Mouse (Mus musculus) heart, adult 2 months (tissue): Measurements from ENCODE around the gene 5730409E04Rik. TPM values are rescaled to one million over a fixed set of nuclear protein-coding genes. Genes with fewer than 3 reads are reported as not detected.

ENCODE experiments used
- DNase-seq, 2 experiments: peaks; one replicate each; pipeline ENCODE4 v3.0.0; 2021
- H3K27ac ChIP-seq: fragments of 200-600 bp; 2 replicates; pipeline ENCODE4 v1.8.1; 2022
- H3K27me3 ChIP-seq: fragments of 200-500 bp; 2 replicates; pipeline ENCODE4 v1.6.1; 2012; ENCODE audit warnings: mild to moderate bottlenecking, low read length, inconsistent platforms, mixed read lengths; ENCODE audit not compliant: control insufficient read depth, insufficient read depth
- H3K36me3 ChIP-seq: fragments of 200-500 bp; 2 replicates; pipeline ENCODE4 v1.6.1; 2012; ENCODE audit warnings: low read length, inconsistent platforms; ENCODE audit not compliant: control insufficient read depth, insufficient read depth
- H3K4me1 ChIP-seq: fragments of 200-500 bp; 2 replicates; pipeline ENCODE4 v1.6.1; 2011; ENCODE audit warnings: low read length; ENCODE audit not compliant: control insufficient read depth, insufficient read depth
- H3K4me3 ChIP-seq: fragments of 200-600 bp; 2 replicates; pipeline ENCODE4 v1.8.1; 2022
- H3K79me2 ChIP-seq: fragments of 200-500 bp; replicated peaks from 2 replicates; pipeline ENCODE4 v1.6.1; 2012; ENCODE audit warnings: mild to moderate bottlenecking, inconsistent platforms, low read length, moderate library complexity, mixed read lengths; ENCODE audit not compliant: control insufficient read depth, insufficient read depth
- H3K9ac ChIP-seq: fragments of 200-500 bp; 2 replicates; pipeline ENCODE4 v1.6.1; 2012; ENCODE audit warnings: low read depth, mild to moderate bottlenecking, control low read depth, inconsistent platforms, low read length, mixed read lengths
- CTCF ChIP-seq: fragments of 200-600 bp; IDR thresholded peaks from 2 replicates; pipeline ENCODE4 v1.8.1; 2022; ENCODE audit warnings: antibody characterized with exemption, mild to moderate bottlenecking, moderate library complexity
- EP300 ChIP-seq: fragments of 200-500 bp; IDR thresholded peaks from 2 replicates; pipeline ENCODE4 v1.6.1; 2011; ENCODE audit warnings: low read depth, low read length, control low read depth; ENCODE audit not compliant: insufficient read depth
- POLR2A ChIP-seq: fragments of 200-500 bp; IDR thresholded peaks from 2 replicates; pipeline ENCODE4 v1.6.1; 2011; ENCODE audit warnings: mild to moderate bottlenecking, low read depth, low read length, control low read depth; ENCODE audit not compliant: insufficient read depth
- WGBS: fragments of 180-500 bp; shearing (Covaris S2); methylation state at CpG from one replicate; pipeline ENCODE4 v1.1.7; 2018; 5-methylcytosine and 5-hydroxymethylcytosine counted together
- intact Hi-C: fragments of 180-260 bp; cut with DNase I; formaldehyde crosslinking; loops from one replicate; pipeline ENCODE4 v1.15.1; 2025
- long read RNA-seq: library from polyadenylated mRNA; stranded (forward); transcript quantifications from one replicate; pipeline ENCODE4 v2.0.0, GENCODE M21; 2021
- polyA plus RNA-seq: library from polyadenylated mRNA; depleted of rRNA; stranded (reverse); fragments of >200 nt; gene quantifications from 2 replicates; pipeline ENCODE4 v1.2.3, GENCODE M21; 2012; rRNA removed
- total RNA-seq, 2 experiments: library from RNA; stranded (reverse); gene quantifications; 2 replicates each; pipeline ENCODE4 v1.2.3; 2021

The 5730409E04Rik gene
- total RNA-seq (10 to 100 TPM; 11.9 to 12.6 TPM), polyA plus RNA-seq (10.6 and 16.8 TPM in 2 replicates)
- long read RNA-seq, partial matches to known transcripts: 0 of 2 reads
- long read RNA-seq, other reads (novel, unspliced or antisense): 2 of 2 reads

- Histone ChIP-seq H3K4me1 (no peaks in the 10 kb centered on the region; the same call in 1 of the 2 replicates), H3K27ac (peak within 1 kb of the TSS; percentile 68), H3K4me3 (peak within 1 kb of the TSS; percentile 88), H3K36me3 (no peaks in the 10 kb centered on the region), H3K9ac (peak within 1 kb of the TSS; percentile 65), H3K27me3 (no peaks in the 10 kb centered on the region), H3K79me2 (no peaks in the 10 kb centered on the region)
- DNase-seq: peak; percentile 87 to 90
- intact Hi-C loops: no loop called here
- WGBS: under 1% methylated on average over 48 of the region's 48 CpGs
- no peak for TF ChIP-seq EP300
- TF ChIP-seq POLR2A: peak; percentile 64
- no peak for TF ChIP-seq CTCF
These were observed at the start of gene 5730409E04Rik for GRCm38 (mm10) chr4:126609606-126610181. TSS of gene 5730409E04Rik (plus strand) at chr4:126609818.

GRCm38 (mm10) chr4:126563798-126564197 lies 45.8 kb upstream of the 5730409E04Rik start:
- 89% methylated on average over 6 of the region's 6 CpGs for WGBS

GRCm38 (mm10) chr4:126567243-126567642 lies 42.4 kb upstream of the 5730409E04Rik start:
- Histone ChIP-seq H3K4me3 (no peak overlapping the region), H3K79me2 (no peaks in the 10 kb centered on the region), H3K36me3 (no peaks in the 10 kb centered on the region), H3K9ac (no peak overlapping the region), H3K4me1 (no peaks in the 10 kb centered on the region), H3K27me3 (no peaks in the 10 kb centered on the region), H3K27ac (no peak overlapping the region)
- TF ChIP-seq EP300: no peak
- no peak for TF ChIP-seq CTCF
- intact Hi-C loops: no loop called here
- 92% methylated on average over 4 of the region's 4 CpGs for WGBS
- DNase-seq: no peak

More at GRCm38 (mm10) chr4:126563798-126564197, 45.8 kb upstream of the 5730409E04Rik start:
- no peaks in the 10 kb centered on the region for H3K79me2 ChIP-seq
- no peak overlapping the region for H3K27ac ChIP-seq
- no peaks in the 10 kb centered on the region for H3K27me3 ChIP-seq
- no peak for DNase-seq
- H3K4me1 ChIP-seq: no peaks in the 10 kb centered on the region
- intact Hi-C loops: no loop called here
- H3K4me3 ChIP-seq: no peak overlapping the region
- TF ChIP-seq POLR2A: no peak
- no peak for TF ChIP-seq CTCF
- no peak for TF ChIP-seq EP300
- no peak overlapping the region for H3K9ac ChIP-seq
- no peaks in the 10 kb centered on the region for H3K36me3 ChIP-seq

- H3K27ac ChIP-seq: no peak overlapping the region
- TF ChIP-seq POLR2A: no peak
- TF ChIP-seq EP300: no peak
- no peak for TF ChIP-seq CTCF
- no peak overlapping the region for H3K9ac ChIP-seq
- no peaks in the 10 kb centered on the region for H3K36me3 ChIP-seq
- H3K4me1 ChIP-seq: no peaks in the 10 kb centered on the region
- WGBS: 91% methylated on average over 3 of the region's 3 CpGs
- DNase-seq: no peak
- no peaks in the 10 kb centered on the region for H3K79me2 ChIP-seq
- H3K27me3 ChIP-seq: no peaks in the 10 kb centered on the region
- no peak overlapping the region for H3K4me3 ChIP-seq
- intact Hi-C loops: no loop called here
These were observed 39.8 kb upstream of the 5730409E04Rik start for GRCm38 (mm10) chr4:126569783-126570182.

GRCm38 (mm10) chr4:126576281-126576680 lies 33.3 kb upstream of the 5730409E04Rik start:
- Histone ChIP-seq H3K27me3 (no peaks in the 10 kb centered on the region), H3K9ac (no peak overlapping the region), H3K4me3 (no peak overlapping the region), H3K79me2 (no peaks in the 10 kb centered on the region), H3K36me3 (no peaks in the 10 kb centered on the region), H3K4me1 (no peaks in the 10 kb centered on the region), H3K27ac (no peak overlapping the region)
- no peak for DNase-seq
- WGBS: 90% methylated on average over 5 of the region's 5 CpGs
- intact Hi-C loops: no loop called here
- TF ChIP-seq EP300: no peak

- no peaks in the 10 kb centered on the region for H3K27me3 ChIP-seq
- no peaks in the 10 kb centered on the region for H3K79me2 ChIP-seq
- H3K4me1 ChIP-seq: no peaks in the 10 kb centered on the region
- intact Hi-C loops: no loop called here
- H3K36me3 ChIP-seq: no peaks in the 10 kb centered on the region
- TF ChIP-seq EP300 (no peak), POLR2A (no peak), CTCF (no peak)
- WGBS: 74% methylated on average over 3 of the region's 3 CpGs
- H3K4me3 ChIP-seq: no peak overlapping the region
- no peak for DNase-seq
- no peak overlapping the region for H3K9ac ChIP-seq
- H3K27ac ChIP-seq: no peak overlapping the region
These were observed 31.7 kb upstream of the 5730409E04Rik start for GRCm38 (mm10) chr4:126577920-126578319.
